Mouse (Mus musculus): ENCODE data around the gene 1700016D06Rik. TPM values are rescaled to one million over a fixed set of nuclear protein-coding genes. Genes with fewer than 3 reads are reported as not detected.

Gene 1700016D06Rik
- not detected in 2 replicates for polyA plus RNA-seq (2015; fragmentation: Nextera tagmentation; extraction: Ambion mirVana)

DNA sequence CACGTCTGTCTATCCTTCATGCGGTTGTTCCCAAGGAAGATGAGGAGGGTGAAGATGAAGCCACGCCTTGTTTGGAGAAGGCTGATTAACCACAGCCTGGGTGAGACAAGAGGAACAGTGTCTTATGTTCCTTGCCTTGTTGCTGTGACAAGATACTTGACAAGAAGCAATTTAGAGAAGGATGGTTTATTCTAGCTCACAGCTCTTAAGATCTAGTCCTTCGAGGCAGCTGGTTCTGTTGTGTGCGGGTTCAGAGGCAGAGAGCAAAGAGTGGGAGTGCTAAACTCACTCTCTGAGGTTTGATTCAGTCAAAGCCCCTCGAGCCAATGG lies at the start of gene 1700016D06Rik:
Gene 1700016D06Rik, minus strand, starts transcription at position 31 of the 330 bp plus-strand sequence.

DNA sequence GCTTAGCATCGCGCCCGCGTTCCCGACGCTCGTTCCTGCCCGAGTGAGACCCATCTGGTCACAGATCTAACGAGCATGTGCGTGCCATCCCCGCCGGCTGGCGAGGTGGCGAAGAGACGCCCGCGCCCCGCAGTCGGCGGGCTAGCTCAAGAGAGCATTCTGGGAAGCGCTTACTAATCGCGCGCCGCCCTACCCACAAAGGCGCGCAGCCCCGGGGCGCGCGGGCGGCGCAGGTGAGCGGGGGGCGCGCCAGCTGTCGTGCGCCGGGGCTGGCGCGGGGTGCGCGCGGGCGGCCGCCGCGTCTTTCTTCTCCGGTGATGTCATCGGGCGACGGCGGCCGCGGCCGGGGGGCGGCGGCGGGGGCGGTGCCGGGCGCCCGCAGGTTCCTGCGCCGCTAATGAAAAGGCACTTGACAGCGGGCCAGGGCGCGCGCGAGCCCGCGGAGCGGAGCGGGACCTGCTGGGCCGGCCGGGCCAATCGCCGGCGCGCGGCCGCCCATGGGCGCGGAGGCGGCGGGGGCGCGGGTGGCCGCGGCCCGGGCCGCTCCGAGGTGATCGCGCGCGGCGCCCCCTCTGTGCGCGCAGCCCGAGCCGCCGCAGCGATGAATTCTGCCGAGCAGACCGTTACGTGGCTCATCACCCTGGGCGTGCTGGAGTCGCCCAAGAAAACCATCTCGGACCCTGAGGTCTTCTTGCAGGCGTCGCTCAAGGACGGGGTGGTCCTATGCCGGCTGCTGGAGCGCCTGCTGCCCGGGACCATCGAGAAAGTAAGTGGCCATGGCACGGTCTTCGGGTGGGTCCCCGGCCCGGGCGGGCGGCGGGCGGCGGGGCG lies 27.0 kb upstream of the 1700016D06Rik start, which contains the start of gene Arhgef7:
Gene Arhgef7, plus strand, starts transcription at position 71 of the 831 bp plus-strand sequence.

DNA sequence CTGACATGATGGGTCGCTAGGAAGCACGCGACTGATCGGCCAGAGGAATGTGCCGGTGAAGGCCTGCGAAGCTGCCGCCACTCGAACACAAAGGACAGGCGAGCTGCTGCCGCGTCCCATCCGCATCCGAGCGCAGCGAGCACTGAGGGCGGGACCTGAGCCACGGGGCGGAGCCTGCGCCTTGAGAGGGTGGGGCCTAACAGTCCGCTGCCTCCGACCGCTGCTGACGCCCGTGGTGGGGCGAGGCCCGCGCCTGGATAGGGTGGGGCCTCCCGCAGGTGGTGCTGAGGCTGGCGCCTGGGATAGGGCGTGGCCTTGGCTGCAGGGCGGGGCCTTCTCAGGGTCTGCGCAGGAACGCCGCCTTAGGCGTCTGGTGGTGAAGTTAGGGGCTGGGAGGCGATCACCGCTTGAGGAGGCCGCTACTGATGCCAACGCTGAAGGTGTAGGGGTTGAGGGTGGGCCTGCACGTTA lies 65.2 kb downstream of the 1700016D06Rik start, which contains the start of gene Ankrd10:
Gene Ankrd10, minus strand, starts transcription at position 147 of the 471 bp plus-strand sequence.

Small RNAs within 50 kb of the gene (microRNA-seq; reads per million reads assigned to microRNA genes)
- not detected for gene Mir7238

Other genes starting within 250 kb of the 1700016D06Rik start
- 1.4 and 1.8 TPM in 2 replicates for gene Rab20, start 222.4 kb downstream of the 1700016D06Rik start, polyA plus RNA-seq (2015; fragmentation: Nextera tagmentation; extraction: Ambion mirVana)
- gene Naxd, start 203.6 kb downstream of the 1700016D06Rik start, polyA plus RNA-seq (2015; fragmentation: Nextera tagmentation; extraction: Ambion mirVana), result 121 and 131 TPM in 2 replicates
- 21.7 and 25.5 TPM in 2 replicates for gene Cars2, start 150.3 kb downstream of the 1700016D06Rik start, polyA plus RNA-seq (2015; fragmentation: Nextera tagmentation; extraction: Ambion mirVana)
- gene Ing1, start 145.5 kb downstream of the 1700016D06Rik start, polyA plus RNA-seq (2015; fragmentation: Nextera tagmentation; extraction: Ambion mirVana), result 46.5 and 48.0 TPM in 2 replicates
- gene Ankrd10, start 65.3 kb downstream of the 1700016D06Rik start, polyA plus RNA-seq (2015; fragmentation: Nextera tagmentation; extraction: Ambion mirVana), result 49.3 and 56.7 TPM in 2 replicates
- 46.7 and 55.0 TPM in 2 replicates for gene Arhgef7, start 26.7 kb upstream of the 1700016D06Rik start, polyA plus RNA-seq (2015; fragmentation: Nextera tagmentation; extraction: Ambion mirVana)
- 0.36 and 0.62 TPM in 2 replicates for gene Tex29, start 139.4 kb upstream of the 1700016D06Rik start, polyA plus RNA-seq (2015; fragmentation: Nextera tagmentation; extraction: Ambion mirVana)

Data from neural tube, postnatal 0 days (tissue).